Mouse (Mus musculus) erythroid progenitor cell, adult 5-6 weeks (primary cell): ENCODE data around the gene Il6ra. TPM values are rescaled to one million over a fixed set of nuclear protein-coding genes. Genes with fewer than 3 reads are reported as not detected.

ENCODE experiments used
- ATAC-seq: replicated peaks from 2 replicates; pipeline ENCODE4 v1.8.0; 2016; ENCODE audit warnings: moderate number of reproducible peaks, mild to moderate bottlenecking, moderate TSS enrichment, inconsistent platforms; ENCODE audit not compliant: poor library complexity, low FRiP score, severe bottlenecking
- total RNA-seq, 2 experiments: library from RNA; stranded (forward) in 1 of 2; stranded (reverse) in 1 of 2; fragments of 150-400 nt in 1 of 2; fragments of 186-747, 209-891 nt in 1 of 2; gene quantifications; 2 replicates each; pipeline versions ENCODE4 v1.2.3 to v1.2.4; 2015 to 2017; ENCODE audit warnings: low replicate concordance in 2 of 2

Il6ra gene
- total RNA-seq (2015; ENCODE audit: low replicate concordance) (5.8 and 10.5 TPM in 2 replicates), total RNA-seq (2017; ENCODE audit: low replicate concordance) (0.90 and 2.3 TPM in 2 replicates)

DNA sequence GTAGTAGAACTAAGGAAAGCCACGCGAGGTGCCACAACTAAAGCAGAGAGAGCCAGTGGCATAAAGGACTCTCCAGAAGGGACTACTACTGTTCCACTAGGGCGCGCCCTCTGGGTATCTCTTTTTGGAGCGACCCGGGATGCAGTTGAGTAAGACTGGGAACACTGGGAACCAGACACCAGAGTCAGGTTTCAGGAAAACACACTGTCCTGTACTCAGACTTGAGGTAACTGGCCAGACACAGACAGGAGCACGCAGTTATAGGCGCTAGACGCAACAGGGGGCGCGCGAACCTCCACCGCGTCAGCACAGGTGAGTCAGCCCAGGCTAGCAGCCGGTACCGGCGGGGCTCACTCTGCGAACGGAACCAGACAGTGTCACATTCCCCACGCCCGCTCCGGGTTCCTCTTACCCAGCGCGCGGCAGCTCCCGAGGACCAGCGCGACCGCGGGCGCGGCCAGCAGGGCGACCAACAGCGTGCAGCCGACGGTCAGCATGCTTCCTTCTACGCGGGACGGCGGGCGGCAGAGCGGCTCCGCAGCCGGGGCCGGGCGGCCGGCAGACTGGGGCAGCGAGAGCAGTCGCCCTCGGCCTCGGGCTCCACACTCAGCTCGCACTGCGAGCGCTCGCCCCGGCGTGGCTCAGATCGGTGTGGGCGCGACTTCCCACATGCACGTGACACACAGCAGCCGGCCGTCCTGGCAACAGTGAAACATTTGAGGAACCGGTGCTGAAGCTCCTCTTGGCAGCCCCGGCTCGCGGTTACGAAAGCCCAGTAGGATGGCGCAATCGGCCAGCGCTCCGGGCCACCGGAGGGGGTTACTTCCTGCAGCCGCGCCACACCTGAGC is at the start of gene Il6ra:
TSS of gene Il6ra (minus strand) at position 654 of the 849 bp plus-strand sequence.
- ATAC-seq: no peak

DNA sequence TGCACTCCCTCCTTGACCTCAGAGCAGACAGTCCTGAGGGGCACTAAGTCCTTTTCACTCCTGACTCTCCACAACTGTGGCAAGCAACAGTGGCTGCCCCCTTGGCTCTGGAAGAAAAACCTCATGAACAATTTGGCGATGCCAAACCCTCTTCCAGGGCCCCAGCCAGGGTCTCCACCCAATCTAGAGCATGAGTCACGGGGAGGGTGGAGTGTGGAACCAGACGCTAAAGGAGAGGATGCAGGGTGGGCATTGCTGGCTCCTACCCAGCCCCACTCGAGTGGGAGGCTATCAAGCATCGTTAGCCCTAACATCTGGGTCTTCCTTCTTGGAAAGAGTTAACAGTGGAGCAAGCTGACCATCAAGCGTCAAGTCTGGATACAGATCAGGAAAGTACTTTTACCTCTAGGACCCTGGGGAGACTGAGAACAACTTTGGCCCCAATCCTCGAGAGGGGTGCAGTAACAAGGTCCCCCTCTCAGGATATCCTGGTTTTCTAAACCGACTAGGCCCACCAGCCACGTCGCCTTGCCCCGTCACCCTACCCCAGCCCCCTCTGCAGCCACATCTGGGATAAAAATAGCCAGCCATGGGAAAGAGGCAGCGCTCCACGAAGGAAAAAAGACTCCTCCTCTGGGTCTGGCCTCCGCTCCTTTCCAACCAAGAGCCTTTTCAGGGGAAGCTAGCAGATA is 49.2 kb upstream of the Il6ra start:
- no peak for ATAC-seq

DNA sequence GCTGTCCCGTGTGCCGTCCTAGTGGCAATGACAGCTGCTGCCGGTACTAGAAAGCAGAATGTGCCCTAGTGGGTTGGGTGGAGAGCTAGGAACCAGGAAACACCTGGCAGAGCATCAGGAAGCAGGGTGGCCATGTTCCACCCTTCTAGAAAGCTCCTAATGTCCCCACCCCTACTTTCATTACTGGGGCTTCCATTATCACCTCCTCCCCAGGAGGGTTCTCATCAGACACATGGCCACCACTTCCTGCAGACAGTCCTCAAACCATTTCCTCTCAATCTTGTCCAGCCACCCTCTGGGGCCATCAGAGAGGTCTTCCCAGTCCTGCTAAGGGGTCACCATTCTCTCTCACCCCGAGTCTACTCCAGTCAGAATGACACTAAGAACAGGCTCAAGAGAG is 48.4 kb upstream of the Il6ra start:
- ATAC-seq: no peak

DNA sequence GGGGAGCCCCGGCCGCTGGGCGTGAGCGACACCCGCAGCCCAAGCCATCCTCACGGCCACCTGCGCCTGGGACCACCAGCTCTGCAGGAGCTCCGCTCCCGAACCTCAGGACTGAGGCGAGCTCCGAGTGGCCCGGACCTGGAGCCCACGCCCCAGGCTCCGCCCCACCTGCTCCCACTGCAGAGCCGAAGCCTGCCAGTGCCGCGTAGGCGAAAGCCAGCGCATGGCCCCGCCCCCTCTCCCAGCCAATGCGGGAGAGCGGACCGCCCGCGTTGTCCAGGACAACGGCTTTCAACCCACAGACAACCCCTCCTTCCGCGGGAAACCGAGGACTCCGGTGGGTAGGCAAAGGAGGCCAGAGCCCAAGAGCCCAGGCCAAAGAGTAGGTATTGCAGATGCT is 47.5 kb upstream of the Il6ra start:
- ATAC-seq: no peak

DNA sequence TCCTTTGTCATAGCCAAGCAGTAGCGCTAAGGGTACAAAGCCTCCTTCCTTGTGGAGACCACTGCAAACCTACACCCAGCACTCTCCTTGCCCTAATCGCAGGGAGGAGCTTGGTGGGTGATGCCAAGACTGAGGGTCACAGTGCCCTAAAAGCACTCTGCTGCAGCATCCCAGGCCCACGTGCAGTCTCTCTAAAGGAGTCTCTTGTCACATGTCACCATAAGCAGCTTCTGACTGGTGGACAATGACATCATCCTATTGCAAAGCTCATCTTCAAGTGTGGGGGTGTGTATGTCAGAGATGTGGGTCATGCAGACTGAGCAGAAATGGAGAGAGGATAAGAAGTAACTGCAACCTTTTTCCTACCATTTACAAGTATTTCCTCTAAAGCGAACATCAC is 46.4 kb upstream of the Il6ra start:
- ATAC-seq: no peak

DNA sequence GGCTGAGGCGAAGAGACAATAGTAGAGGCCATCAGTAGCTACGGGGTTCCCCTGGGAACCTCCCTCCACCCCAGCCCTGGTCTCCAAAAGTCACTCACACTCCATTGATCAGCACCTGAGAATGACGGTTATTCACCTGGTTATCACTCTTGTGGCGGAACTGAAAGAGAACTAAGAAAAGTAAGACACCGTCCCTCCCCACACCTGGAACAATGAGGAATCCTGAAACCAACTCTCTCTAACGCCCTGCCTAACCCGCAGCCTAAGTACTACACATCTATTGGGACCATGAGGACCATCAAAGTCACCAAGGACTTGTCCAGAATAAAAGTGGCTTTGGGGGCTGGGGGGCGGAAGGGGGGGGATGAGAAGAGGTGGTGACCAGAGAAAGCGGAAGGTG is 44.9 kb upstream of the Il6ra start:
- no peak for ATAC-seq

DNA sequence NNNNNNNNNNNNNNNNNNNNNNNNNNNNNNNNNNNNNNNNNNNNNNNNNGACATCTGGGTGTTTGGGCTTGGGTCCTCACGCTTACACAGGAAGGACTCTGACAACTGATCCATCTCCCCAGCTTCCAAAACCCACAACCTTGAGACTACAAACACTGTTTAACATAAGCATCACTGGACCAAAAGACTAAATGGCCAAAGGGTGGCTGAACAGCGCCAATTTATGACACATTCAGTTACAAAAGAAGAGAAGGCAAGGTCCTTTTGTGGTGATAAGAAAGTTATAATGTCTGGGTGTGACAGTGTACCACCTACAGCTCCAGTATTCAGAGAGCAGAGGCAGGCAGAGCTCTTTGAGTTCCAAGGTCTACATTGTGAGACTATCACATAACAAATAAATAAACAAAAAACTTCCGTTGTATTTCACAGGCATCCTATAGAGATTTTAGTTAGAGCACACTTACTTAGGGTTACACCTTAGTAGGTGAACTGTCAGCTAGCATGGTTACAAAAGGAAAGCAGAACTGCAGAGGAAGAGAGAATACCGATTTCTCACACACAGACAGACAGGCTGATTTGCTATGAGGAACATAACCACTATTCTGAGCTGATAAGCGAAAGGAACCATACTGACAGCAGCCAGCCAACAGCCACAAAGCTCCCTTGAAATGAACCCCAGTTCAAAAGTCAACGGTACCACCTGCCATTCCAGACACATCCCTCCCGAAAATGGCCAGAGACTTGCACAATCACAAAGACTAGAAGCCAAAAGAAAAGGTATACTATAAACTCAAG is 43.4 kb upstream of the Il6ra start:
- no peak for ATAC-seq

DNA sequence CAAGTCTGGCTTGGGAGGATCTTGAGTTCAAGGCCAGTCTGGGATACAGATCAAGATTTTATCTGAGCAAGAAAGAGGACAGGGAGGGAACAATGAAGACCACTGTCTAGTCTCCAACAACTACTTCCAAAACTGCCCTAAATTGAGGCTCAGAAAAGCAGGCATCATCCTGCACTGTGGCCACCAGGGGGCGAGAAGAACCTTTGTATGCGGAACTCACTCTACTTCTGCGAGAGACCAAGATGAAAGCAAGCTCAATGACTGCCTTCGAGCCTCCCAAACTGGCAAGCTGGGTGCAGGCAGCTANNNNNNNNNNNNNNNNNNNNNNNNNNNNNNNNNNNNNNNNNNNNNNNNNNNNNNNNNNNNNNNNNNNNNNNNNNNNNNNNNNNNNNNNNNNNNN is 40.4 kb upstream of the Il6ra start:
- ATAC-seq: no peak

DNA sequence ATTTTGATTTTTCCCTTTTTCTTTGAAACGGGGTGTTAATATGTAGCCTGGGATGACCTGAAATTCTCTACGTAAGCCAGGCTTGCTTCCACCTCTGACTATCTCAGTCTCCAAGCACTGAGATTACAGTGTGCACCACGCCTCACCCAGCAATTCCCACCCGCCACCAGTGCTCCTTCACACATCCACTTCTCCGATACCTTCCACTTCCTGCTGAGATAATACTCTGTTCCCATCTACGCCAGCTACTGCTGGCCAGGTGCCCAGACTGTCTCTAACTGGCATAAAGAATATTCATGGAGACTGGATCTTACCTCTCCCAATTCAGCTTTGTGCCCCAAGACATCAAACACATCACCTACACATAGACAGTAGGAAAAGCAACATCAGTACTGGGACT is 35.7 kb upstream of the Il6ra start:
- ATAC-seq: no peak

DNA sequence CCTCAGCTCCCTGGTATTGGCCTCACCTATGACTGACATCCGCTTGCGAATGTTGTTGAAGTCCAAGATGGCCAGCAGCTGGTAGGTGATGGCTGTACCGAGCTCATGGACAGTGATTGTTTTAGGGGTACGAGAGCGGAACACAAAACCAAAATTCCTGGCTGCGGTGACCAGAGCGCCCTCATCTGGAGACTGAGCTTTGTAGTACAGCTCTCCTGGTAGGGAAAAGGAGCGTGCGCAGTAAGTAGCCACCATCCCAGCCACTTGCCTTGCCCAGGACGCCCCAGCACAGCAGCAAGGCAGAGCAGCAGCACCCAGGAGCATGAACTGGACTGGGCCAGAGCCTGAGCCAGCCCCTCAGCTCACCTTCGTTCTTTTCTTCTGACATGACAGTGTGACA is 35.0 kb upstream of the Il6ra start:
- no peak for ATAC-seq

DNA sequence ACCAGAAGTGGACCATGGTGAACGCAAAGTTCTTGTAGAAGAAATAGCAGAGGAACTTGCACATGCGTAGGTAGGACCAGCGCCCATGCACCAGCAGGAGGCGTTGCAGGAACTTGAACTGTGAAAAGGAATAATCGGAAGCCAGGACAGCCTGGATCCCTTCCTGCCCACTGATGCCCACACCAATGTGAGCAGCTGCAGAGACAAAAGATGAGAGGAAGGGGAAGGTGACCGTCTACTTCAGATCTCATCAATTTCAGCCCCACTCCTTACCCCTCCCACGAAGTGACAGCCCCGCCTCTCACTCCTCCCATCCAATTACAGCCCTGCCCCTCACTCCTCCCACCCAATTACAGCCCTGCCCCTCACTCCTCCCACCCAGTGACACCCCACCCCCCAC is 32.0 kb upstream of the Il6ra start:
- no peak for ATAC-seq

DNA sequence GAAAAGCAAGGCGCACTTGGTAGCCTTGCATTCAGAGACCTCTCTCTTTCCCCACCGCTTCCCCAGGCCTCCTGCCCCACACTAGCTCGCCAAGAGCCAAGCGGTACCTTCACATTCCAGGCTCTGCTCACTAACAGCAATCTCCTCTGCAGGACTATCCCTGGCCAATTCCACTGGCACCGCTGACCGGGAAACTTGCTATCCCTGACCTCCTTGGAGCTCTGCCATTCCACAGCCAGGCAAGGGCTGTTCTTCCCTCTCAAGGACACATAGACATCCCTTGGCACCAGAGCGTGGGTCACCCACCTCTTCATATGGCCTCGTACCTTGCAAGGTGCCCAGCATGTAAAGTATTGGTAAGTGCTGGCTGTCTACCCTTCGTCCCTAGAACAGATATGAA is 29.9 kb upstream of the Il6ra start:
- no peak for ATAC-seq

DNA sequence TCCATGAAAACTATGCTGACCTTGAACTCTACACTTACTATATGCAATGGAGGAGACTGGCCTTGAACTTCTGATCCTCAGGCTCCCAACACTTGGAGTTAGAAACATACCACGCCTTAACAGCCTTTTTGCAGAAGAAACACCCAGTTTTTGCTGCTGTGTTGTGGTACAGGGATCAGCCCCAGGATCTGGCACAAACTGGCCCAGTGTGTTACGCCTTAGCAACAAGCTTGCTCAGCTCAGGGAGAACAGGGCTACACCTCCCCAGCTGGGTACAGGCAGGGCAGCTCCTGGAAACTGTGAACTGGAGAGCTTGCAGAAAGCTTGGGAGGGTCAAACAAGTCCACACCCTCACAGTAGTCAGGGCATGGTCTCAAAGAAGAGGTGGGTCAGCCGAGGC is 23.5 kb upstream of the Il6ra start:
- ATAC-seq: no peak

DNA sequence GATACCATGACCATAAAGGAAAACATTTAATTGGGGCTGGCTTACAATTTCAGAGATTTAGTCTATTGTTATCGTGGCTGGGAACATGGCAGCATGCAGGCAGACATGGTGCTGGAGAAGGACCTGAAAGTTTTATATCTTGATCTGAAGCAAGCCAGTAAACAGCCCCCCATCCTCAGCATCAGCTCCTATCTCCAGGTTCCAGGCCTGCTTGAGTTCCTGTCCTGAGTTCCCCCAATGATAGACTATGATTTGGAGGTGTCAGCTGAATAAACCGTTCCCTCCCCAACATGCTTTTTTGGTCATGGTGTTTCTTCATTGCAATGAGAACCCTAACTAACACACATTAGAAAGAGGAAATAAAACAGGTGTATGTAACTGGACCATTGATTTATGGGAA is 19.9 kb upstream of the Il6ra start:
- ATAC-seq: no peak

DNA sequence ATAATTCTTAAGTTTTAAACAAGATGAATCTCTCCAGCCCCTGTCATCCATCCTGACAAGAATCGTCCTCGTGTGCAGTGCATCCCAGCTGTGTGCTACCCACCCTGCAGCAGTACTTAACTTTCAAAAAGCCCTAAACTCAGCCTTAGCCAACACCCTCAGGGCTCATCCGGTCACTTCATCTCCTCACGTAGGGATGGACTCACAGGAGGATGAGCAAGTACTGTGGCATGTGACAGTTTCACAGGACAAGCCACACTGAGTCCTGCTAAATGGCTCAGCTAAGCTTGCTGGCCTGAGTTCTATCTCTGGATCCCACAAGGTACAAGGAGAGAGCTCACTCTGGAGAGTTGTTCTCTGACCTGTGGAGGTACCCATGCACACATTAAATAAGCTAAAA is 16.0 kb upstream of the Il6ra start:
- ATAC-seq: no peak

DNA sequence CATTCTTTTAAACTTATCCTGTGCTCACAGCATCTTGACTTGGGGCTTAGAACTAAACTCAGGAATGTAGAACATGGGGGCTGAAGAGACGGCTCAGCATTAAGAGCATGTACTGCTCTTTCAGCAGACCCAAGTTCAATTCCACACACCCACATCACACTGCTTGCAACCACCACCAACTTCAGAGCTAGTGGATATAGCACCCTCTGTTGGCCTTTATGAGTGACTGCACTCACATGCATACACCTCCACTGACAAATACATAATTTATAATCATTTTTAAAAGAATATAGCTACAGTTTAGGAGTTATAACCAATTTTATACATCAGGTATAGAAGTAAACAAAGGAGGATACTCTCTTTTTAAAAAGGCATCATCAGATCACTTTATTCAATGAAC is 13.4 kb upstream of the Il6ra start:
- no peak for ATAC-seq

DNA sequence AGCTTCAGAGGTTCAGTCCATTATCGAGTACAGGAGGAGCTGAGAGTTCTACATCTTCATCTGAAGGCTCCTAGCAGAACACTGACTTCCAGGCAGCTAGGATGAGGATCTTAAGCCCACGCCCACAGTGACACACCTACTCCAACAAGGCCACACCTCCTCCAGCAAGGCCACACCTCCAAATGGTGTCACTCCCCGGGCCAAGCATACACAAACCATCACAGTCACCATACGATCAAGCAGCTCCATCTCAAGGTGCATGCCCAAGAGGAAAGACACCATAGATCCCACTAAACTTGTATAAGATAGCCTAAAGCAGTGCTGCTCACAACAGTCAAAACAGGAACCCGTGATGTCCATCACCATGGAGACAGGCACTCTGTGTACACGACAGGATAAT is 7.7 kb upstream of the Il6ra start:
- no peak for ATAC-seq

DNA sequence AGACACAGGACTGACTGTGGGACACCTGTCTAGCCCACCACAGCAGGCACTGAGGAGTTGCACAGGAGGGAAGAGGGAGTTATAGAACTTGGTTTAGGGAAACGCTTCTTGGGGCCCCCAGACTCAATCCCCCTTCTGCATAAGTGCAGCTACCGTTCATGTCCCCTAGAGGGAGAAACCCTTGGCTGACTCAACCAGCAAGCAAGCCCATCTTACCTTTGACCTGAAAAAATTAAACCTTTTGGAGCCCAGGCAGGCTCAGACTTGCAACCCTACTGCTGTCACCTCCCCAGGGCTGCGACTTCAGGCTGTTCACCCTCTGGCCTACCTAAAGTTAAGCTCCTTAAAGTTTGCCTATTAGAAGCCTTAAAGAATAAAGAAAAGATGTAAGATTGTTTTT is 4.4 kb upstream of the Il6ra start:
- ATAC-seq: no peak

DNA sequence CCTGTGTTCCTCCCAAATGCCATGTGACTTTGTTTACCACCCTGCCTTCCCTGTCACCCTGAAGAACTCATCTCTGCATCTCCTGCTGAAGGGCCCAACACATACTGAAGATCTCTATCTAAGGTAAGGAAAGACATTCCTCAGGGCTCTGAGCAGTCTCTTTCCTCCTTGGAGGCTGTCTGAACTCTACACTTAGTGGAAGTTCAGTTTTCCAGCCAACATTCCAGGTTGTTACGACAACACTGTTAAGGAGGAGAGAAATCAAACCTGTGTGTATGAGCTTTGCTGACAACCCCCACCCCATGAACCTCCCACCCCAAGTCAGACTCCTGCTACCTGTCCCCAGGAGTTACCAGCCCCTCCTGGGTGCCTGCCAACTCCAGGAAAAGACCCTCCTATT is 3.6 kb upstream of the Il6ra start:
- ATAC-seq: no peak

DNA sequence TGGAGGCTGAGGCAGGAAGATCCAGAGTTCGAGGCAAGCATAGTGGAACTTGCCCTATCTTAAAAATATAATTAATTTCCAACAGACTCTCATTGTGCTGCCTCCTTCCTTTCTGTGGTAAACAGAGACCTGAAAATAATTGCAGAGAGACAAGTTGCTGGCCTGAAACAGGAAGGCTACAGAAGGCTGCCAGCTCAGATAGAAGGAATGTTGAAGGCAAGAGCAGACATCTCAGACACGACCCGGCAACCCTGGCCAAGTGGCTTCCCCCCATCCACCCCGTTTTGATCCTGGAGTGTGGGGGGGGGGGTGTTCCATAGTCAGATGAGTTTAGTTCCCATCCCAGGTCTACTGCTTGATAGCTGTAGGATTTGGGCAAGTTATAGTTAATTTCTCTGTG is 1.7 kb upstream of the Il6ra start:
- ATAC-seq: no peak

DNA sequence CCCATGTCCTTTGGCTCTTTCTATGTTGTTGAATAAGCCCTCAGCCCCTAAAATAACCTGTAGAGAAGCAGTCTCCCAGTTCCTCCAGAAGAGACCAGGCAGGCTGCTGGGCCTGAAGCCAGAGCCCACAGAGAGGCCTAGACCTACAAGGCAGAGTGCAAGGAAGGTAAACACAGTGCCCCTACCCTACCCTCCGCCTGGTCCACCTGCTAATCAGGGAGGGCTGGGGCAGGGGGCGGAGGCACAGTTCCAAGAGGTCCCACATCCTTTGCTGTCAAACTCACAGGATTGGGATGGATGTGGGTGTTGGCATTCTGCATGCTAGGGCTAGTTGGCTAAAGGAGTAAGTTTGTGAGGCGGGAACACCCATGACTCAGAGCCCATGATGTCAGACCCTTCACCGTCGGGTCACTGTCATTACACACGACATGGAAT is 871 bp downstream of the Il6ra start:
- no peak for ATAC-seq
